Mouse (Mus musculus) right cerebral cortex, adult 2 months (tissue): Measurements from ENCODE around the gene Tjp3.
A peak's percentile ranks its signal among the peaks of the same experiment; 100 is the strongest.

ENCODE experiments used
- DNase-seq, 2 experiments: peaks; one replicate each; pipeline ENCODE4 v3.0.0; 2021 to 2022; ENCODE audit warnings: low spot score in 2 of 2

The Tjp3 gene

GRCm38 (mm10) chr10:81297845-81298244 lies 6.5 kb upstream of the Tjp3 start:
- DNase-seq: no peak

GRCm38 (mm10) chr10:81297246-81297645 lies 5.9 kb upstream of the Tjp3 start:
- no peak for DNase-seq

GRCm38 (mm10) chr10:81295185-81295584 lies 3.8 kb upstream of the Tjp3 start:
- DNase-seq: peak; percentile 66 to 71

- DNase-seq: no peak
Measured at GRCm38 (mm10) chr10:81294442-81294841, 3.1 kb upstream of the Tjp3 start.

GRCm38 (mm10) chr10:81293334-81294030 lies 2.1 kb upstream of the Tjp3 start:
- no peak for DNase-seq

- peak; percentile 100 for DNase-seq
Measured at GRCm38 (mm10) chr10:81292554-81293333, 1.4 kb upstream of the Tjp3 start, which contains the start of gene Pip5k1c. Gene Pip5k1c, plus strand, starts transcription at chr10:81292963.

GRCm38 (mm10) chr10:81290698-81291460 lies 502 bp downstream of the Tjp3 start:
- no peak for DNase-seq

GRCm38 (mm10) chr10:81289811-81290210 lies 1.6 kb downstream of the Tjp3 start:
- DNase-seq: no peak

- peak in 1 of 2 experiments; percentile 69 for DNase-seq
Measured at GRCm38 (mm10) chr10:81289278-81289677, 2.1 kb downstream of the Tjp3 start.

- DNase-seq: no peak
Measured at GRCm38 (mm10) chr10:81288601-81289000, 2.8 kb downstream of the Tjp3 start.

- no peak for DNase-seq
Measured at GRCm38 (mm10) chr10:81287513-81288157, 3.7 kb downstream of the Tjp3 start.

- no peak for DNase-seq
Measured at GRCm38 (mm10) chr10:81286586-81286985, 4.8 kb downstream of the Tjp3 start.

GRCm38 (mm10) chr10:81285694-81286450 lies 5.5 kb downstream of the Tjp3 start:
- DNase-seq: peak; percentile 78 to 82

GRCm38 (mm10) chr10:81284719-81285118 lies 6.7 kb downstream of the Tjp3 start:
- DNase-seq: no peak

- DNase-seq: no peak
Measured at GRCm38 (mm10) chr10:81284189-81284588, 7.2 kb downstream of the Tjp3 start.

GRCm38 (mm10) chr10:81279496-81279895 lies 11.9 kb downstream of the Tjp3 start:
- DNase-seq: no peak

GRCm38 (mm10) chr10:81277676-81278075 lies 13.7 kb downstream of the Tjp3 start:
- DNase-seq: no peak

- DNase-seq: no peak
Measured at GRCm38 (mm10) chr10:81273842-81274241, 17.5 kb downstream of the Tjp3 start.

GRCm38 (mm10) chr10:81272356-81272755 lies 19.0 kb downstream of the Tjp3 start:
- DNase-seq: no peak

GRCm38 (mm10) chr10:81268643-81269412 lies 22.6 kb downstream of the Tjp3 start:
- DNase-seq: no peak
